Mouse (Mus musculus) kidney, postnatal 4 days (tissue): ENCODE results near the gene Ccdc155.

Experiments
- DNase-seq, 2 experiments: peaks; one replicate each; pipeline ENCODE4 v3.0.0; 2021; ENCODE audit warnings: mixed read lengths in 2 of 2

The Ccdc155 gene

GRCm38 (mm10) chr7:45204380-45205143 is at the start of gene Ccdc155:
Ccdc155 (minus strand) TSS chr7:45204892.
- peak; percentile 95 to 97 for DNase-seq

- no peak for DNase-seq
Observed at GRCm38 (mm10) chr7:45253806-45254205, 49.1 kb upstream of the Ccdc155 start.

- no peak for DNase-seq
Observed at GRCm38 (mm10) chr7:45247666-45248065, 43.0 kb upstream of the Ccdc155 start.

GRCm38 (mm10) chr7:45241389-45241749 is 36.7 kb upstream of the Ccdc155 start:
- DNase-seq = no peak

- DNase-seq = peak; percentile 57 to 72
Observed at GRCm38 (mm10) chr7:45240633-45241388, 36.1 kb upstream of the Ccdc155 start, which contains the start of gene Slc6a16. Slc6a16 (plus strand) TSS chr7:45241085.

GRCm38 (mm10) chr7:45240109-45240508 is 35.4 kb upstream of the Ccdc155 start:
- DNase-seq = no peak

GRCm38 (mm10) chr7:45238723-45239496 is 34.2 kb upstream of the Ccdc155 start, which contains the start of gene Cd37:
Cd37 (minus strand) TSS chr7:45239115.
- no peak for DNase-seq

- no peak for DNase-seq
Observed at GRCm38 (mm10) chr7:45237747-45238699, 33.3 kb upstream of the Ccdc155 start.

- DNase-seq = no peak
Observed at GRCm38 (mm10) chr7:45235656-45236180, 31.0 kb upstream of the Ccdc155 start.

GRCm38 (mm10) chr7:45234922-45235571 is 30.4 kb upstream of the Ccdc155 start:
- DNase-seq = peak; percentile 62 to 75

GRCm38 (mm10) chr7:45234333-45234841 is 29.7 kb upstream of the Ccdc155 start:
- DNase-seq = peak; percentile 26 to 43

- DNase-seq = peak; percentile 27 to 37
Observed at GRCm38 (mm10) chr7:45233580-45234332, 29.1 kb upstream of the Ccdc155 start.

GRCm38 (mm10) chr7:45232716-45233465 is 28.2 kb upstream of the Ccdc155 start:
- DNase-seq = no peak

- no peak for DNase-seq
Observed at GRCm38 (mm10) chr7:45231941-45232340, 27.2 kb upstream of the Ccdc155 start.

GRCm38 (mm10) chr7:45231192-45231591 is 26.5 kb upstream of the Ccdc155 start:
- no peak for DNase-seq

GRCm38 (mm10) chr7:45229459-45230203 is 24.9 kb upstream of the Ccdc155 start:
- DNase-seq = no peak

- DNase-seq = no peak
Observed at GRCm38 (mm10) chr7:45229046-45229445, 24.4 kb upstream of the Ccdc155 start.

GRCm38 (mm10) chr7:45228548-45228947 is 23.9 kb upstream of the Ccdc155 start:
- DNase-seq = peak in 1 of 2 experiments; percentile 1

- no peak for DNase-seq
Observed at GRCm38 (mm10) chr7:45226421-45226820, 21.7 kb upstream of the Ccdc155 start.
